Mouse (Mus musculus) activated CD4-positive, CD25-positive, alpha-beta regulatory T cell, adult 4 months (primary cell): Measurements from ENCODE around the gene Mettl7a3. TPM values are rescaled to one million over a fixed set of nuclear protein-coding genes. Genes with fewer than 3 reads are reported as not detected.
A peak's percentile ranks its signal among the peaks of the same experiment; 100 is the strongest.
"Not testable (repeated sequence)": the region's sequence is repeated elsewhere in the genome, so short reads cannot be mapped to it uniquely, and the experiment has no call there.

Experiments
- ATAC-seq: one replicate; pipeline ENCODE4 v1.8.0; 2017
- polyA plus RNA-seq, 2 experiments: library from polyadenylated mRNA; unstranded; fragments of 100-300 nt; shearing (Covaris generic); gene quantifications; one replicate each; pipeline ENCODE4 v1.2.1; 2017

Gene Mettl7a3
- polyA plus RNA-seq, result not detected

DNA sequence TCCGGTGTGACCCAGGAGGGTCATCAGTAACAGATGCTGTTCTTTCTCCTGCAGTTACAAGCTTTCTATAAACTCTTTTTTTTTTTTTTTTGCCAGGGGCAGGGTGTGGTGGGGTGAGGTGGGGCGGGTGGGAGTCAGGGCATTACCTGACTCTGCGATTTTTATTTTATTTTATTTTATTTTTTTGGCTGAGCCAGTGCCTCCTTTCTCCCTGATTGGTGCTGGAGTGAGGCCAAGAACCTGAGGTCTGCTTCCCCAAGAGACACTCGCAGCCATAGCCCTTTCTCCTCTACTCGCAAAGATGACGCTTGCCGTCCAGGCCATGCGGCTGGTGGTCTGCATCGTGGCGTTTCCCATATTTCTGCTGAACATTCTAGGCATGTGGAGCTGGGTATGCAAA lies at the start of gene Mettl7a3:
Gene Mettl7a3 (plus strand): TSS at position 301 of the 400 bp plus-strand sequence.
- no peak for ATAC-seq

DNA sequence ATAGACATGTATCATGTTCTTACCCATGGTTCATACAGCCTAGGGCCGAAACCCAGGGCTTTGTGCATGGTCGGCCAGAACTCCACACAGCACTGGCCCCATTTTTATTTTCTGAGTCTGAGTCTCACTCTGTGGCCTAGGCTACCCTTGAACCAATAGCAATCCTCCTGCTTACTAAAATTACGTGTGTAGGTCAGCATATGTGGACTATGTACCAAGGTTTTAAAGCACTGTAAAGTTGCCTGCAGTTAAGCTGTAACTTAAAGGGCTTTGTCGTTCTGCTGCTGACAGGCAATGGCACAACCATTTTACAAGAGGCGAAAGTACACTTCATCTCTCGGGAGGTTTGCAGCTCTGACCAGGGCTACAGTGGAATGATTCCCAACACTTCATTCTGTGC lies 45.7 kb upstream of the Mettl7a3 start:
- no peak for ATAC-seq

DNA sequence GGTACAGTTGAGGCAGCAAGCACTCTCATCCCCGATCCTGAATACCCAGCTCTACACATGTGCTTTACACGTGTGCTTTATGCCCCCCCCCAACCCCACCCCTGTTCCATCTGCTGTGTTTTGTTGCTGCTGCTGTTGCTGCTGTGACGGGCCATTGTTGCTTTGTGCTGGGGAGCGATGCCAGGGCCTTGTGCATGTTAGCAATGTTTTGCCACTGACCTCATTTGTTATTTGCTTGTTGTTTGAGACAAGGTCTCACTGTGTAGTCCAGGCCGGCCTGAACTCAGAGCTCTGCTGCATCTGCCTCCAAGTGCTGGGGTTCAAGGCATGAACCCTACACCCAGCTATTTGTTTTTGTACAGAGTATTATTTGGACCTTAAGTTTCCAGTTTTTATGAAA lies 43.9 kb upstream of the Mettl7a3 start:
- ATAC-seq, result no peak

DNA sequence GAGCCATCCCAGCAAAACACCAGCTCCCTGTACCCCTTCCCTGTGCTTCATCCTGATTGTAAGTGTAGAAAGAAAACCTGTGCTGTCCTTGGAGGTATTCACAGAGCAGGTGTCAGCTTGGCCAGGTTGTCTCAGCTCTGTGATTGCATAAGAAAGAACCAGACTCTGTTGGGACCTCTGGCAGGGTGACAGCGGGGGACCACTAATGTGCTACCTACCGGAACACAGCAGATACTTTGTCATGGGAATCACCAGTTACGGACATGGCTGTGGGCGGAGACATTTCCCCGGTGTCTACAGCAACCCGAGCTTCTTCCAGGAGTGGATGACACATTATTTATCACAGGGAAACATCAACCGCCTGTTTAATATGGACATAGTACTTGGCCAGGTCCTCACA lies 42.4 kb upstream of the Mettl7a3 start:
- ATAC-seq, result no peak

DNA sequence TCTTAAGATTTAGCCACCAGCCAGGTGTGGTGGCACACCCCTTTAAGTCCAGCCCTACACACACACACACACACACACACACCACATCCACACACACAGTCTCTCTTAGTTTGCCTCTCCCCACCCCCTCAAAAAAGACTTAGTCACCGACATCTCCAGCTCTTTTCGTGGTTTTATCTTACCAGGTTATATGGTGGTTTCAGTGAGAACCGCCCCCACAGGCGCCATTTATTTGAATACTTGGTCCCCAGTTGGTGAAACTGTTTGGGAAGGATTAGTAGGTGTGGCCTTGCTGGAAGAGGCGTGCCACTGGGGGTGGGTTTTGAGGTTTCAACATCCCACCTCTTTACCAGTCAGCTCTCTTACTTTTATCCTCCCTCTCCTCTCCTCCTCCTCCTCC lies 36.9 kb upstream of the Mettl7a3 start:
- no peak for ATAC-seq

DNA sequence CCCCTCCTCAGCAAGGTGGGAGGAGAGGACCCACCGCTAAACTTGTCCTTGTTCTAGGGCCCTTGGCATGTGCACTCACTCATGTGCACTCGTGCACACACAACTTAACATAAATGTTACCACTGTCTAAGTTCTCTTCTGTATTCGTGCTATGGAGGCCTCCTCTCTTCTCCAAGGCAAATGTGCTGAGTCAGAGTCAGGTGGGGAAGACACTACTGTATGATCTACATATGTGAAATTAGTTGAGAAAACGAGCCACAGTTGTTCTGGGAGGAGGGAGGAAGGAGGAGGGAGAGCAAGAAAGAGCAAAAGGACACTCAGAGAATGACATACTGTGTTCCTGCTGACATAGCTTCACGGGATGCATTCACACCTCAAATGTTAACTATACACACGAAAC lies 34.2 kb upstream of the Mettl7a3 start:
- no peak for ATAC-seq

DNA sequence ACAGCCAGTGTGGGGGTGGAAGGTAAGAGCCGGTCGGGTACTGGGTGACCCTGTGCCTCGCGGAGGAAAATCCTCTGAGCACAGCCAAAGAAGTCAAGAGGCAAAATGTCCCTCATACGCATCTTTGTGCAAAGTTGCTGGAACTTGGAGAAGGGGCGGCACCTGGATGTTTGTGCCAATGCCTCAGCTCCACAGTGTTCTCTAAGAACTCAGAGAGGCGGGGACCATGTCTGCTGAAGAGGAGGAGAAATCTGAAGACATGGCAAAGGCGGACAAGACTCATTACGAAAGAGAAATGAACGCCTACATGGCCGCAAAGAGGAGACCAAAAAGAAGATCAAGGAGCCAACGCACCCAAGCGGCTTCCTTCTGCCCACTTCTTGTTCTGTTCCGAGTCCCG lies 33.2 kb upstream of the Mettl7a3 start:
- ATAC-seq, result no peak

DNA sequence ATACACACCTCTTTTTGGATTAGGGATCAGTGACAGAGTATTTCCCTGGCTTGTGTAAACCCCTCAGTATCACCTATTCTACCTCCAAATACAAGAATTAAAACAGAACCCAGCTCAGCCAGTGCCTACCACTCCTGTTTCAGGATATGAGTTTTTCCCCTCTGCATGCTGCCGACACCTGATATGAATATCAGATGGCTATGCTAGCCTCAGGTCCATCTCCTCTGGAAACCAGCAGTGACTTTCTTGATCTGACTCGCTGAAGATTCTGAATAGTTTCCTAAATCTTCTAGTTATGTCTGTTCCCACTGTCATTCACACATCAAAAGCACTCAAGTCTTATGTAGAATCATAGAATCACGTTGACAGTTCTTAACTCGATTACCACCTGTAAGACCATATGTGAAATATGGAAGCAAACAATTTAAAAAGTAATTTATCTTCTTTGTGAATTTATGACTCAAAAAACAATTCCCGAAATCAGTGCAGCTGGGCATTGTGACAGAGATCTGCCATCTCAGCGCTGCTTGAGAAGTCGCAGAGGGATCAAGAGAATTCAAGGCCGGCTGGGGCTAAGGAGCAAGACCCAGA lies 31.2 kb upstream of the Mettl7a3 start:
- ATAC-seq, result no peak

DNA sequence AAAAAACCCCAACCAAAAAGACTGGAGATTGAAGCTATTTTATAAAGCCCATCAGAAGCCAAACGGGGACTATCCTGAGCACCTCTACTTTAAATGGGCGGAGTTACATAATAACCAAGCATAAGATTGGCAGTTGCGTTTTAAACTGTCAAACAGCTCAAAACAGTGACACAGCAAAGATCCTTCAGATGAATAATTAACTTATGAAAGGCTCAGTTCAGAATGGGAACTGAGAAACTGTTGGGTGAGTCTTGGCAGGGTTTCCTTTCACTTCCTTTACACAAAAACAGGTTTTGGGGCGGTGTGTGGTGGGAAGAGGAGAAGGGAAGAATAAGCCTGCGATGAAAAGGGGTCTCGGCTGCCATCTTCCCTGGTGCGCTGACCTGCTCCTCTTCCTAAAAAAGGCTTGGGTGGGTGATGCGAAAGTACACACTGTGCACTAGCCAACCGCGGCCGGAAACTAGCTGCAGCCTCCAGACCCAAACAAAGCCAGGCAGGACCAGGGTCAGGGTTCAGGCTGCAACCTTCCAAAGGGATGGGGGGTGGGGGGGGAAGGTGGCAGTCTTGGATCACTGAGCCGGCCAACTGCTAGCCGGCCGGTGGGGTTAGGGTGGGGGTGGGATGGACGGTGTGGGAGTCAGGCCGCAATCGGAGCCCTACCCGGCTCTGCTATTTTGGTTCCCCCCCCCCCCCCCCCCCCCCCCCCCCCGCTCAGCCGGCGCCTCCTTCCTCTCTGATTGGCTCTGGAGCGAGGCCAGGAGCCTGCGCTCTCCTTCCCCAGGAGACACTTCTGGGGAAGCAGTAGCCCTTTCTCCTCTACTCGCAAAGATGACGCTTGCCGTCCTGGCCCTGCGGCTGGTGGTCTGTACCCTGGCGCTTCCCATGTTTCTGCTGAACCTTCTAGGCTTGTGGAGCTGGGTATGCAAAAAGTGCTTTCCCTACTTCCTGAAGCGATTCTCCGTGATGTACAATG lies 30.4 kb upstream of the Mettl7a3 start, which contains the start of gene Mettl7a1:
Gene Mettl7a1 (plus strand): TSS at position 122 of the 973 bp plus-strand sequence.
- ATAC-seq, result peak; percentile 74

DNA sequence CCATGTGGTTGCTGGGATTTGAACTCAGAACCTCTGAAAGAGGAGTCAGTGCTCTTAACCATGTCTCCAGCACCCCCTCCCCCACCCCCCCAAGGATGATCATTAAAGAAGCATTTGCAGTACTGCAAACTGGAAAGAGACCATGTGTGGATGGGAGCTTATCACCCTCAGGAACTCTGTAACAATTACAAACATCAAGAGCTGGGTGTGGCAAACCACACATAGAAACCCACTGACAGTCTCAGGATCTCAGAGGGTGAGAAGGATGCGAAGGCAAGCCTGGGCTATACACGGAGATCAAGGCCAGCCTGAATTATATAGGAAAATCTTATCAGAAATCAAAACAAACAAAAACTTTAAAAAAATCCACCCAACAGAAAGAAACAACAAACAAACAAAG lies 28.5 kb upstream of the Mettl7a3 start:
- ATAC-seq, result no peak

DNA sequence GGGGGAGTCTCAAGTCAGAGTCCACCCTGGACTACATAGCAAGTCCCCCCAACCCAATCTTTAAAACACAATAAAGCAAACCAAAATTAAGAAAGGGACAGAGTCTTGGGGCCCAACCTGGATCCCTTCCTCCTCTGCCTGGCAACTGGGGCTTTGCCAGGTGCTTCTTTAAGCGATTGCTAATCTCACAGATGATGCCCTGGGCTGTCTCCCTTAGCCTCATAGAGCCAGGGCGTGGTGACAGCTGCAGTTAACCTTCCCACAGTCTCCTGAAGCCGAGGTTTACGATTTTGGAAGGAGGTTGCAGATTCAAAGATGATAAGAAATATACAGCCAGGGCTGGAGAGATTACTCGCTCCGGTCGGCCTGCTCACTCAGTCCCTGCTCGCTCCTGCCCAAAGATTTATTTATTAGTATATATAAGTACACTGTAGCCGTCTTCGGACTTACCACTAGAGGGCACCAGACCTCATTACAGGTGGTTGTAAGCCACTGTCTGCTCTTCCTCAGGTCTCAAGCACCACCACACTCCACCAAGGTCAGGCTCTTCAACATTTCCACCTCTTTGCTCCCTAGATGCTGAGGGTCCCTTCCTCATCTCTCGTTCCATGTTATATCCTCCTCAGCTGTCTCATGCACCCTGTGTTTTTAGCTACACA lies 27.2 kb upstream of the Mettl7a3 start:
- ATAC-seq, result not testable (repeated sequence)

DNA sequence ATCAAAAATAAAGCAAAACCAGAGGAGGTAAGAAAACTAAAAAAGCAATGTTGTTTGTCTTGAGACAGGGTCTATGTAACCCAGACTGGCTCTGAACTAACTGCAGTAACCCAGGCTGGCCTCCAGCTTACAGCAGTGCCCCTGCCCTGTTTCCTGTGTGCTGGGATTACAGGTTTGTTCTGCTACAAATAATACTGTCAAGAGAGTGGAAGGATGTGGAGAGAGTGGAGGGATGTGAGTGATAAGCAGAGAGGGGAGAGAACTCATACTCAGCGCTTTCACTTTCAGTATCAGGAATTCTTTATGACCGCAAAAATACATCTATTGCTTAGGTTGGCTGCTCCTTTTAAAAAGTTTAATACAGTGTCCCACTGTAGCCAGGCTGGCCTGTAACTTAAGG lies 22.4 kb upstream of the Mettl7a3 start:
- peak; percentile 96 for ATAC-seq

DNA sequence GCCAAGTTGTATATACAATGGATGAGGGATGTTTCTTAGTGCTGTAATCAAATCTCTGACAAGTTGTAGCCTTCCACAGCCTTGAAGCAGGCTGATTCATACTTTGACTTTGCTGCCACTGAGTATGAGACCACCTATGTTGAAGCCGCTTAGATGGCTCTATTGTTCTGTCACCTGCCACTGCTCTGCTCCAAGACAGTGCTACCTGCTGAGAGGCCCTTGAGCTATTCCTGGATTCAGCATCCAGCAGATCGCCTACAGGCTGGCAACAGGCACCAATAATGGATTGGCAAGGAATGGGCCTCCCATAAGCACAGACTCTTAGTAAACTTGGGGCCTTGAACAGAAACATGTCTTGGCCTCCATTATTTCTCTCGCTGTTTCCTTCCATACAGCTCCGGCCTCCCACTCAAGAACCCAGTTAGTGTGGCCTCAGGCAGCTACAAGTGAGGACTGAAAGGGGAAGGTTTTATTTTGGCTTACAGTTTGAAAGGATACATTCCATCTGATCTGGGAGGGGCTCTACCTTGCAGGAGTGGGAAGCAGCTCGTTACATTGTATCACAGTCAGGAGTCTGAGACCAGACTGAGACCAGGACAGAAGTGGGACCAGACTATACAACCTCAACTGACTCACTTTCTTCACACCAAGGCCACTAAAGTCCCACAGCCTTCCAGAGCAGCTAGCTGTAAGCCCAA lies 20.1 kb upstream of the Mettl7a3 start:
- ATAC-seq, result no peak

DNA sequence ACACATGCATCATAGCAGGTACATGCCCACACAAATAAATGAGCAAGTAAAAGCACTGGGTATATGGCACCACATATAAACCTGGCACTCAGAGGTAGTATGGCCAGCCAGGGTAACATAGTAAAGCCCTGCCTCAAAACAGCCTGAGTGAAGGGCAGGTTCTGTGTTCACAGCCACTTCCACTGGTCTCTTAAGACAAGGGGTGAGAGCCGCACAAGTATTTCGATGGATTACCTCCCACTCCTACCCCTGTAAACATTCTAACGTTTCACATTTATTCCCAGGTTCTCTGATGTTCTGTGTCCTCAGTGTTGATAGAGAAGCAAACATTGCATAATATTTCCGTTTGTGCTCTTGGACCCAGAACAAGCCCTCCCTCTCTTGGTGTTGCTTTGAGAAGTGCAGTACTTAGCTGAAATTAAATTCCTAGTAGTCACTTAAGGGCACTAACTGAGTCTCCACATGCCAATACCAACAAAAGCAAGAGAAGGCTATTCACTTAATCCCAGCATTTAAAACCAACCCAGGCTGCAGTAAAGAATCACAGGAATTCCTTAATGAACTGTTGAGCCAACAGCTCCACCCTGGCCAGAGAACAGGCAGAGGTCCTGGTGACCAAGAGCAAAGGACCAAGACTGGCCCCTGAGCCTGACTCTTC lies 16.6 kb upstream of the Mettl7a3 start:
- not testable (repeated sequence) for ATAC-seq

DNA sequence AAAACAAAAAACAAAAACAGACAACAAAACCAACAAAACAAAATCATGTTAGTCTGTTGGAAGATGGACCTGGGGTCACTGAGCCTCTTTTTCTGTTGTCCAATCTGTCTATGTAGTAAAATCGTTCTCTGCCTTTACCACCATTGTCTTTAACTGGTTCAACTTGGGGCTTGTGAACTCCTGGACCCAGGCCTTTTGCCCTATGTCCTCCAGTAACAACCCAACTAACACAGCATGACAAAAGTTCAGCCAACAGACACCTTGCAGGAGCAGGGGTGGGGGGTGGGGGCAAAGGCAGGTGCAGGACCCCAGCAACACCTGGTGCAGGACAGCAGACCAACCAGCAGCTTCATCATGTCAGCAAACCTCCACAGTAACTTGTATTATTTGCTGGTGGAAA lies 14.8 kb upstream of the Mettl7a3 start:
- no peak for ATAC-seq

DNA sequence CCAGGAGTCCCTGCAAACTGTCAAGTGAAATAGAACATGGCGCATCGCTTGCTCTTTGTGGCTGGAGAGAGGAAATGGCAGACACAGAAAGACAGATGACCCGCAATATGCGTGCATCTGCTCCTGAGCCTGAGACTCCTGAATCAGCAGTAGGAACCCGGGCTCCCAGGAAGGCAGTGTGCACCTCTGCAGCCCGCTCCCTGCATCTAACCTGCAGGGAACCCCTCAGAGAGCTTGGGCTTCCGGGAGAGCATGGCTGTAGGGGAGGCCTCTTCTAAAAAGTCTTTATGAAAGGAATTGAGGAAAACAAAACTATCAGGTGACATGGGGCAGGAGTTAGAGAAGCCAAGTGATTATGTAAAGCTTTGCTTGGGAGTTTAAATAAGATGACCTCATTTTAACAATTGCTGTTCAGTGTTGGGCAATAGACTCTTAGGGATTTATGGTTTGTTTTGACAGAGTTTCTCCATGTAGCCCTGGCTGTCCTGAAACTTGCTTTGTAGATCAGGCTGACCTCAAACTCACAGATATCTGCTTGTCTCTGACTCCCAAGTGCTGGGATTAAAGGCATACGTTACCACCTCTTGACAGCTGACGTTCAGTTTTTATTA lies 14.3 kb upstream of the Mettl7a3 start:
- ATAC-seq, result no peak

DNA sequence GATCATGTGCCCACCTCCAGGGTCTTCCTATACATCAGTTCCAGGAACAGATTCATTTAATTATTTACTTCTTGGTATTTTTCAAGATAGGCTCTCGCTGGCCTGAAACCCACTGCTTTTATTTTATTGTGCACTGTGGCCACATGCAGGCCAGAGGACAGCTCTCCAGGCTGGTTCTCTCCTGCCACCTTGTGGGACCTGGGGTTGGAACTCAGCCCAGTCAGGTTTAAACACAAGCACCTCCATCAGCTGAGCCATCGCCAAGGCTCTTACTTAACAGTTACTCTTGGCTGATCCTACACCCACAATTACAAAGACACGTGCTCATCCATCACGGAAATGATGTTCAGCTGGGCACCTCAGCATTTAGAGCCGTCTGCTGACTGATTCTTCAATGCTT lies 13.6 kb upstream of the Mettl7a3 start:
- no peak for ATAC-seq

DNA sequence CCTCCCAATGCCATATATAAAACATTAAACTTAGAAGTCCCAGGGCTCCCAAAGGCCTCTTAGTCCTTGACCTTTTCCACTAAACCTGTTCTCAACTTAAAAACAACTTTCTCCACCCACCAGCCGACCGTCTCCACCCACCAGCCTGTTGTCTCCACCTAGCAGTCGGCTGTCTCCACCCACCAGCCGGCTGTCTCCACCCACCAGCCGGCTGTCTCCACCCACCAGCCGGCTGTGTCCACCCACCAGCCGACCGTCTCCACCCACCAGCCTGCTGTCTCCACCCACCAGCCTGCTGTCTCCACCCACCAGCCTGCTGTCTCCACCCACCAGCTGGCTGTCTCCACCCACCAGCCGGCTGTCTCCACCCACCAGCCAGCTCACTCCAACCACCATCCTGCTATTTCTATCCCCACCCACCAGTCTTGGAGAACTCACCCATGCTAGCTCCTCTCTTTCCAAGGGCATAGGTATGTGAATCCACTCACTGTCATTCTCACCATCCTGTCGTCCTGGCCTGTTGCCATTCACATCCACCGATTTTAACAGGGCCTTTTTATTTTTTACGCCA lies 10.6 kb upstream of the Mettl7a3 start:
- ATAC-seq, result no peak

DNA sequence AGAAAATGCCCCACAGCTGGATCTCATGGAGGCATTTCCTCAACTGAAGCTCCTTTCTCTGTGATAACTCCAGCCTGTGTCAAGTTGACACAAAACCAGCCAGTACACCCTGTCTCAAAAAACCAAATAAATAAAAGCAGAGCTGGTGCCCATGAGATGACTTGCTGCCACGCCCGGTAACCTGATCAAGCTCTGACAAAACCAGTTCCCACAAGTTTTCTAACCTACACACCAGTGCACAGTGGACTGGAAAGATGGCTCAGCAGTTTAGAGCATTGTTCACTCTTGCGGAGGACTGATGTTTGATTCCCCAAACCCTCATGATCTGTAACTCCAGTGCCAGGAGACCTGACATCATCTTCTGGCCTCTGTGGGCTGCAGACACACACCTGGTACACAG lies 9.5 kb upstream of the Mettl7a3 start:
- no peak for ATAC-seq

DNA sequence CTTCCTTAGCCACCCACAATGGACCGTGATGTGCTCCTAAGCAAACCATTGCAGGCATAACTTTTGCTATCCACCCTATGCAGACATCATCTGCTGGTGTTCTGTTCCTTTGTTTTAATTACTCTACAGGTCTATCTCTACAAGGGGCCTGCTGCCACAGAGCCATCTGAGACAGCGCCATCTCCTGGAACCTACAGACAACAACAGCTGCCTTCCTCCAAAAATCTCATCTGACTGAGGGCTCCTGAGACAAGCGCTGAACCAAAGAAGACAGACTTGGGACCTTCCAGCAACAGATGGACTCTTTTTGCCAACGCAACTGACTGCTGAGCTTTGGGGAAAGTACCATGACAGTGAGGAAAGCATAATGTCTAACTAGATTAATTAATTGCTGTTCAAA lies 6.6 kb upstream of the Mettl7a3 start:
- not testable (repeated sequence) for ATAC-seq

DNA sequence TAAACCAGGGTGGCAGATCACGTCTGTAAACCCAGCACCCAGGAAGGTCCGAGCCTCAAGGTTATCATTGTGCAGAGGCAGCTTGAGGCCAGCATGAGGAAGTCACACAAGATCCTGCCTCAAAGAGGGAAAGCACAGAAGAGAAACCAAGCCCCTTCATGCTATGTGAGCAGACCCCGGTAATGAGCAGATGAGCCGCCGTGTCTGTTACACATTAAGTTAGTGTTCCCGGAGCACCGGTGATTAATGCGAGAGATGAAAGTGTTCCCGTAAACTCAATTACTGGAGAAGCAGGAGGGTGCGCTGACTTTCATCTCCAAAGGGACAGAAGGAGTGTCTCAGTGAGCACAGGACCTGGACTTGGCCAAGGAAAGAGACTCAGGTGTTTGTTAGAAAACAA lies 5.4 kb upstream of the Mettl7a3 start:
- ATAC-seq, result not testable (repeated sequence)
